Mouse (Mus musculus) monocyte, adult 5-6 weeks (primary cell): ENCODE data around the gene Pp2d1. TPM values are rescaled to one million over a fixed set of nuclear protein-coding genes. Genes with fewer than 3 reads are reported as not detected.
A peak's percentile ranks its signal among the peaks of the same experiment; 100 is the strongest.

ENCODE experiments used
- ATAC-seq: fragments of 153-309, 156-312 bp; replicated peaks from 2 replicates; pipeline ENCODE4 v1.8.0; 2017; ENCODE audit warnings: mild to moderate bottlenecking; ENCODE audit not compliant: low TSS enrichment, insufficient number of reproducible peaks, severe bottlenecking, poor library complexity, low FRiP score
- total RNA-seq: library from RNA; stranded (forward); fragments of 200-1000, 200-491, 200-594 nt; gene quantifications from 3 replicates; pipeline ENCODE4 v1.2.3, GENCODE M21; 2017

Pp2d1 gene
- total RNA-seq, 1 experiment from 2014 or later = not detected

DNA sequence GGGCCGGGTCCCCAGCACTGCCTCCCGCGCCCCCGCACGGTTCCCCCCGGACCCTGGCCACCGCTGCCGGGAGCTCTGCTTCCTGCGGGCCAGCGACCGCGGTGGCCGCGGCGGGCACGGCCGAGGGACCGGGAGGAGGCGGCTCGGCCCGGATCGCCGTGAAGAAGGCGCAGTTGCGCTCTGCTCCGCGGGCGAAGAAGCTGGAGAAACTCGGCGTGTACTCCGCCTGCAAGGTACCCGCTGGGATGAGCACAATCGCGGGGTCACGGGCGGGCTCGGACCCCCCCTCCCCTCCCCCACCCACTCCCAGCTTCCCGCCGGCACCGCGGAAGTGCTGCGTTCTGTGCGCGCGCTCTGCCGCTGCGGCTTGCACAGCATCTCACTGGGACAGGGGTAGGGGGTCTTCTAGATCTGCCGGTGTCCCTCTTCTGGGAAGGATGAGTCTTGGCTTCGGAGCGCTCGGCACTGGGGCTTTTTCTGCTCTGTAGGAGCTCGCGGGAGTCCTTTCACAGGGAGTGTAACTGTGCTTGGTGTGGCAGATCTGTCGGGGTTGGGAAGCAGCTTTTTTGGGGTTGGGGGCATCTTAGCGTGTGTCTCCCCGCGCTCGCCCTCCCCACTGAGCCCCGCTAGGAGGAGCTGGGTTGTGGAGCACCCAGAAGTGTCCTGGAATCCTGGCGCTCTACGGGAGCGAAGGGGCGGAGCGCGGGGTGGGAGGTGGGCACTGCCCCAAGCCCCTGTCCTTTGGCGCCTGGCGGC lies 28.3 kb upstream of the Pp2d1 start:
- no peak for ATAC-seq

DNA sequence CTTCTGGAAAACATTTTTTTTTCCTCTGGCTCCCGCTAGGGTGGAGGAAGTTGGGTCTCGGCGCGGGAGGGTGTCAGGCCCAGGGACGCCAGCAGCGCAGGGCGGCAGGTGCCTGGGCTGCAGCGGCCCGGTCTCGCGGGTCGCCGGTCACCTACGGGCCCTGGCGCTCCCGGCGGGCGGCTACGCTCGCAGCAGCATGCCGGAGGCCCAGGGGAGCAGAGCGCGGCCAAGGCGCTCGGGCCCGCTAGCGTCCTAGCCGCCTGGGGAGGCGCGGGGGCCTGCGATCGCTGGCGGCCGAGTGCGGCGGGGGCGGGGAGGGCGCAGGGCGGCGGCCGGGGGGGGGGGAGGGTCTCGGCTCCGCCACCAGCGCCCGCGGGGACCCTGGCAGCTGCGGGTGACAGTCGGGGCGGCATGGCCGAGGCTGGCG lies 27.7 kb upstream of the Pp2d1 start:
- peak; percentile 54 for ATAC-seq

GRCm38 (mm10) chr17:53566161-53566918 lies 27.1 kb upstream of the Pp2d1 start, which contains the start of gene Kat2b:
TSS of gene Kat2b (plus strand) at chr17:53566861.
- ATAC-seq = no peak

- no peak for ATAC-seq
Observed at GRCm38 (mm10) chr17:53564837-53565236, 25.6 kb upstream of the Pp2d1 start.

- no peak for ATAC-seq
Observed at GRCm38 (mm10) chr17:53561458-53562029, 22.3 kb upstream of the Pp2d1 start.

GRCm38 (mm10) chr17:53559646-53560045 lies 20.4 kb upstream of the Pp2d1 start:
- no peak for ATAC-seq

- no peak for ATAC-seq
Observed at GRCm38 (mm10) chr17:53557443-53557842, 18.2 kb upstream of the Pp2d1 start.

- no peak for ATAC-seq
Observed at GRCm38 (mm10) chr17:53554813-53555212, 15.6 kb upstream of the Pp2d1 start.

DNA sequence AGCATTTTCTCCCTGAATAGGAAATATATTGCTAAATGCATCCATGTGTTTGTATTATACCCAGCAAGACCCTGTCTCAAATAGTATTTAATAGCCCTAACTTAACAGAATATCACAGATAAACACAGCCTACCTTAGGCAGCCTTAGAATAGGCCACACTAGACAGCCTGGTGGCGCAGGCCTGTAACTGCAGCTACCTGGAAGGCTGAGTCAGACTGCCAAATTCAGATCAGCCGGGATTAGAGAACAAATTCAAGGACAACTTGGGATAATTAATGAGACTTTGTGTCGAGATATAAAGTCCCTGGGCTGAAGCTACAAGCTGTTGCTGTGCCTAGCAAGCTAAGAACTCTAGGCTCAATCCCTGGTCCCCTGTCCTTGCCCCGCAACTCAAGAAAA lies 14.8 kb upstream of the Pp2d1 start:
- ATAC-seq = 0 out of 2 replicates have a peak, but pooled peaks have one; percentile 13

GRCm38 (mm10) chr17:53551306-53552299 lies 12.4 kb upstream of the Pp2d1 start:
- ATAC-seq = no peak

DNA sequence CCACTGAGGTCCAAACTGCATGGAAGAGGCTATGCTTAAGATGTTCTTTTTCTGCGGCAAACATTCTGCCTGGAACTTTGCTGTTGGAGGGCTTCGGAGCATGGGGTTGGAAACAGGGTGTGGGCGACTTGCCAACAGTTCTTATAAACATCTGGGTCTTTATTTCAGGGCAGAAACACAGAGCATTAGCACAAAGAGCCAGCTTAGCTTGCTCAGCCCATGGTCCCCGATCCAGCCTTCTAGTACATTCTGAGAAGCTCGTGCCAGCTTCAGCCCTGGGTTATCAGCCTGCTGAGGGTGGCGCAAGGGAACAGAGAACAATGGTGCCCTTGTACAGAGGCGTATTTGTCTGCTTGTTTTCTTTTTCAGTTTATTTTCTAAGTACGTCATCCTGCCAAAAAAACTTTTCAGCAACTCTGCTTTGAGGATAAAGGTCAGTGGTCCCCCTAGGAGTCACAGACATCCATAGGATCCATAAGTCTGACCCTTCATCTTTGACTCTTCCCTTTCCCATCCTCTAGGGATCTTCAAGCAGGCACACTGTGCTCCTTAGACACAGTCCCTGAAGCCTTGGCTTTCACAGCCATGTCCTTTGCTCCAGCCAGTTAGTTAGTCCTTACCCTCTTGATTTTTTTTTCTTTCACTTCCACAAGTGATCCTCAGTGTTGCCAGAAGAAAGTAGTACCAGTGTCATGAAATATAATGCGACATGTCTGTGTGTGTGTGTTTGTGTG lies 4.5 kb upstream of the Pp2d1 start:
- ATAC-seq = no peak

- ATAC-seq = no peak
Observed at GRCm38 (mm10) chr17:53542536-53542935, 3.3 kb upstream of the Pp2d1 start.

GRCm38 (mm10) chr17:53532425-53532824 lies 6.8 kb downstream of the Pp2d1 start:
- no peak for ATAC-seq

DNA sequence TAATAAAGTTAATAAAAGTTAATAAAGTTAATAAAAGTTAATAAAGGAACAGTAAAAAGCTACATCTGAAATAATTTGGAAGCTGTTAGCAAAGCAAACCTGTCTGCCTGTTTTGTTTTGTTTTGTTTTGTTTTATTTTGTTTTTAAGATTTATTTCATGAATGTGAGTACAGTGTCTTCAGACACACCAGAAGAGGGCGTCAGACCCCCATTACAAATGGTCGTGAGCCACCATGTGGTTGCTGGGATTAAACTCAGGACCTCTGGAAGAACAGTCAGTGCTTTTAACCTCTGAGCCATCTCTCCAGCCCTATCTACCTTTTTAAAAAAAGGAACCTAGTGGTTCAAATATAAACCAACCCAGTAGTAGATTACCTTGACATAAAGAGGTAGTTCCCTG lies 8.1 kb downstream of the Pp2d1 start:
- ATAC-seq = no peak

DNA sequence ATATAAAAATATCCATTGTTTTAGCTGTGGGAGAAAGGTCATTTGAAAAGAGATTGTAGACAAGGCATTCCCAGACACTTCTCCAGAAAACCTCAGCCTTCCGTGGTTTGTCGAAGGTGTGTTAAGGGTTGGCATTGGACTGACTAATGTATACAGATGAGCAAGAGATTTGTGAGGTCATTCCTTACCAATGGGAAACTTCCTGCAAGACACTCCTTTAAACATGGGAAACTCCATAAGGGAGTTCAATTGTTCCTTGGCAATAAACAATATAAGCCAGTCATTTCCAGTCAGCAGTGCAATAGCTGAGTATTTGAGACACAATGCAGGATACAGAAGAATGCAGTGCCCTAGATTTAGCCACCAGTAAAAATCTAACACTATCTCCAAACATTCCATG lies 11.2 kb downstream of the Pp2d1 start:
- no peak for ATAC-seq

DNA sequence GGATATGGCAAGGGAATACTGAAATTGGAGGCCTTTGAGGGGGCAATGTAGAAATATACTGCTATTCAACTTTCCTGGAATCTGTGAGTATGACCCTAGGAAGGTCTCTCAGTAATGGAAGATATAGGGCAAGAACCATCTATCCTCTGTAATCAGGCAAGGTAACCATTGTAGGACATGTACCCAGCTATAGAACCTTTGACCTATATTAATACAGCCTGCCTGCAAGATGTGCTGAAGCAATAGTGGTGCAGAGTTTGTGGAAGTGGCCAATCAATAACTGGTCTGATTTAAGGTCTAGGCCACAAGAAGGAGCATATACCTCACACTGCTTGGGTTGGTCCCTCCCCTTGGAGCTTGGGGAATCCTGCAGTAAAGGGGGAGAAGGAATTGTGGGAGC lies 18.7 kb downstream of the Pp2d1 start:
- ATAC-seq = no peak; the same call in 1 of the 2 replicates

- no peak for ATAC-seq
Observed at GRCm38 (mm10) chr17:53519364-53519763, 19.9 kb downstream of the Pp2d1 start.
